Mouse (Mus musculus): ENCODE measurements around the gene Zfp410.
A peak's percentile ranks its signal among the peaks of the same experiment; 100 is the strongest.

DNA sequence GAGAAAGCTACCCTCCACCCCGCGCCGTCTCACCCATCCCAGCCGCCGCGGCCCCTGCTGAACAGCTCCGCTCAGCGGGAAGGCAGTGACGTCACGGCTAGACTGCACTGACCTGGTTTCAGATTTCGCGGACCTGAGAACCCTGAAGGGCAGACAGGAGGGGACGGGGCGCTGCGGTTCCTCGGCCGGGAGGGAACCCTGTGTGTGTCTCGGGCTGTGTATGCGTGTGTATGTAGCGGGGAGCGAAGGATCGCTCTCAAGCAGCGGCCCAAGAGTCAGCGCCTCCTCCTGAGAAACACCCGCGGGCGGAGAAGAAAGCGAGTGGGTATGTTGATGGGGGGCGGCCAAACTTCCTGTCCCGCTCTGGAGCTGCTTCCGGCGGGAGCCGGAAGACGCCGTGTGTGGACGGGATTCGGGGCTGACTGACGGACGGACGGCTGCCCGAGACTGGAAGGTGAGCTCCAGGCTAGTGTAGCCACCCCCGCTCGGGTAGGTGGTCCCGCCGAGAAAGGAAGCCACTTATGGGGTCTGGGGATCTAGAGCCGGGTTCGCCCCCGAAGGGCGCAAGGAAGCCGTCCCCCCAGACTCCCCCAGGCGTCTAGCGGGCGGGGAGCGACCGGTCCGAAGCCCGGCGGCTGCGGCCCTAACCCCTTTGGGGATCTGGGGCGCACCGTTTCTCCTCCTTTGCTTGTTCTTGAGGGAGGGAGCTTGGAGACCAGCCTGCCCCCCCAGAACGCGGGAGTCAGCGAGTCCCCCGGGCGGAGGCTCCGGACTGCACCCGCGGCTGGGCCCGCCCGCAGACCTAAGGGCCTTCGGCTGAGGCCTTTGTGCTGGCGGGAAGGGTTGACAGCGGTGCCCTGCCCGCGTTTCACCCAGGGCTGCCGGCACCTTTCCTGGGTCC is at the start of gene Zfp410:
- TF ChIP-seq CTCF (IDR thresholded peaks at IDR 0.05; ENCODE audit: insufficient read depth, low read length) (no peak), POLR2A (IDR thresholded peaks at IDR 0.05; ENCODE audit: borderline replicate concordance, extremely low read depth, low read depth, low read length) (peak; percentile 66; the same call in 1 of the 2 replicates)

Measured in lung, adult 2 months (tissue).